Mouse (Mus musculus) 3134 (cell line): ENCODE data around the gene 5330417H12Rik.

Source experiments
- DNase-seq: peaks from one replicate; pipeline ENCODE4 v3.0.0-alpha.2; 2011; ENCODE audit warnings: low spot score; ENCODE audit not compliant: insufficient read length; ENCODE audit errors: extremely low read depth

5330417H12Rik gene

GRCm38 (mm10) chr7:107628383-107628782 lies 3.4 kb upstream of the 5330417H12Rik start:
- no peak for DNase-seq

- no peak for DNase-seq
Observed at GRCm38 (mm10) chr7:107625781-107626180, 820 bp upstream of the 5330417H12Rik start.

- no peak for DNase-seq
Observed at GRCm38 (mm10) chr7:107624432-107624831, 529 bp downstream of the 5330417H12Rik start.

- DNase-seq: no peak
Observed at GRCm38 (mm10) chr7:107620137-107620536, 4.8 kb downstream of the 5330417H12Rik start.

- no peak for DNase-seq
Observed at GRCm38 (mm10) chr7:107619225-107619624, 5.7 kb downstream of the 5330417H12Rik start.

GRCm38 (mm10) chr7:107618028-107618992 lies 6.7 kb downstream of the 5330417H12Rik start:
- DNase-seq: no peak

- no peak for DNase-seq
Observed at GRCm38 (mm10) chr7:107610880-107611279, 14.1 kb downstream of the 5330417H12Rik start.

GRCm38 (mm10) chr7:107609622-107610255 lies 15.2 kb downstream of the 5330417H12Rik start:
- DNase-seq: no peak

GRCm38 (mm10) chr7:107607766-107608165 lies 17.2 kb downstream of the 5330417H12Rik start:
- no peak for DNase-seq

- no peak for DNase-seq
Observed at GRCm38 (mm10) chr7:107602913-107603312, 22.0 kb downstream of the 5330417H12Rik start.

GRCm38 (mm10) chr7:107602505-107602904 lies 22.5 kb downstream of the 5330417H12Rik start:
- DNase-seq: no peak

- DNase-seq: no peak
Observed at GRCm38 (mm10) chr7:107600651-107601050, 24.3 kb downstream of the 5330417H12Rik start.

- no peak for DNase-seq
Observed at GRCm38 (mm10) chr7:107597956-107598355, 27.0 kb downstream of the 5330417H12Rik start.

- no peak for DNase-seq
Observed at GRCm38 (mm10) chr7:107596753-107597152, 28.2 kb downstream of the 5330417H12Rik start.

- no peak for DNase-seq
Observed at GRCm38 (mm10) chr7:107595426-107595825, 29.5 kb downstream of the 5330417H12Rik start.

- peak; percentile 3 for DNase-seq
Observed at GRCm38 (mm10) chr7:107594857-107595402, 30.0 kb downstream of the 5330417H12Rik start, which contains the start of gene Ppfibp2. Ppfibp2 (plus strand) TSS chr7:107595207.

GRCm38 (mm10) chr7:107594325-107594856 lies 30.6 kb downstream of the 5330417H12Rik start:
- DNase-seq: no peak

GRCm38 (mm10) chr7:107593904-107594303 lies 31.1 kb downstream of the 5330417H12Rik start:
- DNase-seq: no peak

GRCm38 (mm10) chr7:107592641-107593040 lies 32.3 kb downstream of the 5330417H12Rik start:
- no peak for DNase-seq

- no peak for DNase-seq
Observed at GRCm38 (mm10) chr7:107574276-107574675, 50.7 kb downstream of the 5330417H12Rik start.
